In the genomic region with DNA sequence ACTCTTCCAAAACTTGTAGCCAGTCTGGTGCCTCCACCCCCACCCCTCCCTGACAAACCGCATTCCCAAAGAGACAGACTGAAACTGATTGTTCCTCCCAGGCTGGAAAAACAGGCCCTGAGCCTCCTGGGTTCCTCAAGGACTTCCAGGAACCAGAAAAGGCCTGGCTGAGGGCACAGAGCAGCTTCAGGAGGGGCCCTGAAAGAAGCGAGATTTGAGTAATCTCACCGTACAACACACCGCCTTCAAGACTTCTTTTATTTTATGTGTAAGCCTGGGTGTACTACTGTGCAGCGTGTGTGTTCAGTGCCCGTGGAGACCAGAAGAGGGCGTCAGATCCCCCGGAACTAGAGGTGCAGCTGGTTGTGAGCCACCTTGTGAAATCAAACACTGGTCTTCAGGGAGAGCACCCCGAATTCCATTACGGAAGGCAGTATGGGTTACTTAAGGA, we compare ENCODE assay signal across 8 mouse cellular contexts.
DNase-seq lines count a peak whose midpoint lies in the region; ATAC-seq and TF ChIP-seq lines count a peak whose summit lies in the region.

No protein-coding gene starts in this region.

- no peak overlapping the region for H3K4me3 ChIP-seq in heart, embryonic 13.5 days
- H3K4me3 ChIP-seq in midbrain, embryonic 10.5 days, result no peak overlapping the region

- no peak overlapping the region for H3K9ac ChIP-seq in heart, embryonic 13.5 days

- no peak overlapping the region for H3K27ac ChIP-seq in heart, embryonic 13.5 days (replicated peaks)
- H3K27ac ChIP-seq in midbrain, embryonic 10.5 days (replicated peaks), result peak overlapping the region; percentile 79

- no peak for TF ChIP-seq POLR2A in brain, embryonic 14.5 days (IDR thresholded peaks at IDR 0.05; ENCODE audit: borderline replicate concordance, extremely low read depth, insufficient read depth, insufficient read length, poor library complexity, severe bottlenecking)

- H3K4me2 ChIP-seq in heart, embryonic 13.5 days, result no peak overlapping the region

- ATAC-seq in heart, embryonic 13.5 days (ENCODE audit: extremely low read depth, insufficient number of reproducible peaks, low FRiP score, low TSS enrichment), result 0 out of 2 replicates have a peak, but pooled peaks have one; percentile 15

- no peaks in the 10 kb centered on the region for H3K36me3 ChIP-seq in heart, embryonic 13.5 days
- H3K36me3 ChIP-seq in midbrain, embryonic 10.5 days, result no peaks in the 10 kb centered on the region

- H3K27me3 ChIP-seq in heart, embryonic 13.5 days (replicated peaks), result no peaks in the 10 kb centered on the region
- H3K27me3 ChIP-seq in midbrain, embryonic 10.5 days (ENCODE audit: low read depth, poor library complexity, severe bottlenecking), result no peaks in the 10 kb centered on the region

- no peak for DNase-seq in heart, adult 9 months (ENCODE audit: low spot score in 2 of 2)
- DNase-seq in brain, embryonic 14.5 days (ENCODE audit: low read depth), result peak; percentile 38
- DNase-seq in induced T-regulatory cell, adult 2 months (ENCODE audit: low read depth), result peak; percentile 39
- peak; percentile 30 for DNase-seq in midbrain, embryonic 10.5 days (ENCODE audit: low spot score)
- DNase-seq in urinary bladder, adult 18-20 months (ENCODE audit: low spot score in 2 of 2), result no peak
- no peak for DNase-seq in adrenal gland, adult 2 months
- no peak for DNase-seq in right cerebral cortex, adult 18-20 months

- 73% methylated on average over 10 of the region's 10 CpGs for WGBS in heart, embryonic 13.5 days
- WGBS in midbrain, embryonic 10.5 days, result 77% methylated on average over 10 of the region's 10 CpGs

- H3K4me1 ChIP-seq in heart, embryonic 13.5 days, result peaks cover 28% of the 10 kb centered on the region
- H3K4me1 ChIP-seq in midbrain, embryonic 10.5 days, result peaks cover 28% of the 10 kb centered on the region

- TF ChIP-seq CTCF in brain, embryonic 14.5 days (IDR thresholded peaks at IDR 0.05; ENCODE audit: borderline replicate concordance, extremely low read depth, insufficient read depth, insufficient read length), result peak; percentile 38; the same call in 1 of the 2 replicates

- no peaks in the 10 kb centered on the region for H3K9me3 ChIP-seq in heart, embryonic 13.5 days
- peaks cover 3% of the 10 kb centered on the region; the same call in 1 of the 2 replicates for H3K9me3 ChIP-seq in midbrain, embryonic 10.5 days (replicated peaks)

Comparison
In these comparisons a context has a peak if more than half of its experiments do, and no peak if none do; other contexts are left out.
1. DNase-seq: peak in brain, embryonic 14.5 days (single experiment), induced T-regulatory cell, adult 2 months (single experiment) and midbrain, embryonic 10.5 days (single experiment); none in heart, adult 9 months (0 of 2), urinary bladder, adult 18-20 months (0 of 2), adrenal gland, adult 2 months (single experiment) and right cerebral cortex, adult 18-20 months (single experiment).